ENCODE assay signal across 17 mouse cellular contexts in genomic region chr3:63805496-63805895, GRCm38 (mm10).
"Had no signal": no experiment of that assay in that cellular context is flagged by ENCODE, and none has a peak within 500 bp of the region (broad histone marks: within the 10 kb centered on the region; RNA-seq: fewer than 3 reads in every experiment).

No protein-coding gene starts in this region.

- DNase-seq: kidney, adult 9 months; kidney, postnatal 14 days; kidney, postnatal 4 days; liver; lung, adult 18-20 months; lung, postnatal 10 days; lung, postnatal 36 days; midbrain, embryonic 14.5 days; right cerebral cortex, postnatal 14 days; spleen, adult 18-20 months; thymus, postnatal 36 days had no signal

- H3K4me1 ChIP-seq: limb, embryonic 13.5 days; liver, embryonic 12.5 days; liver, embryonic 15.5 days; lung, embryonic 15.5 days; stomach, embryonic 15.5 days had no signal

- H3K4me3 ChIP-seq: limb, embryonic 10.5 days; limb, embryonic 13.5 days; liver, embryonic 12.5 days; liver, embryonic 15.5 days; lung, embryonic 15.5 days; stomach, embryonic 15.5 days had no signal

- H3K27ac ChIP-seq: limb, embryonic 10.5 days; limb, embryonic 13.5 days; liver, embryonic 12.5 days; liver, embryonic 15.5 days; lung, embryonic 15.5 days; stomach, embryonic 15.5 days had no signal

- H3K9ac ChIP-seq: limb, embryonic 13.5 days; liver, embryonic 12.5 days; liver, embryonic 15.5 days; lung, embryonic 15.5 days; stomach, embryonic 15.5 days had no signal

- H3K9me3 ChIP-seq: limb, embryonic 10.5 days; limb, embryonic 13.5 days; liver, embryonic 12.5 days; liver, embryonic 15.5 days; lung, embryonic 15.5 days; stomach, embryonic 15.5 days had no signal

- H3K27me3 ChIP-seq: limb, embryonic 13.5 days; liver, embryonic 12.5 days; liver, embryonic 15.5 days; lung, embryonic 15.5 days; stomach, embryonic 15.5 days had no signal

- H3K36me3 ChIP-seq: limb, embryonic 10.5 days; limb, embryonic 13.5 days; liver, embryonic 12.5 days; liver, embryonic 15.5 days; lung, embryonic 15.5 days; stomach, embryonic 15.5 days had no signal
